Mouse (Mus musculus) cerebellum, postnatal 36 days (tissue): ENCODE measurements around the gene Pard6b.
"Not testable (repeated sequence)": the region's sequence is repeated elsewhere in the genome, so short reads cannot be mapped to it uniquely, and the experiment has no call there.

Experiments
- DNase-seq, 2 experiments: peaks; one replicate each; pipeline ENCODE4 v3.0.0; 2021 to 2022; ENCODE audit warnings: mixed read lengths in 2 of 2

Gene Pard6b

DNA sequence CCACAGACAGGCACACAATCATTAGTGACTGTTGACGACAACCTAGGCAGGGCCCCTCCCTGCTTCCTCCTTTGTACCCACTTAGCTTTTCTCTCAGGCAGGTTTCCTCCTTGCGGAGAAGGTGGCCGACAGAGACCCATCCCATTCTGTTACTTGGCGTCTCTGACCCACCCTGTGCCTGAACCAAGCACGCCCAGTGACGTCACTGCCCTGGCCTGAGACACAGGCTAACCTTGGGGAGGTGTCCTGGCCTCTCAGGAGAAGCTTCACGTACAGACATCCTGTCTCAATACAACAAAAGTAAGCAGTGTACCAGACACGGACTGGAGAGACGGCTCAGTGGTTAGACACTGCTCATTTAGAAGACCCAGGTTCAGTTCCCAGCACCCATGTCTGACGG is 22.5 kb downstream of the Pard6b start:
- DNase-seq: no peak

DNA sequence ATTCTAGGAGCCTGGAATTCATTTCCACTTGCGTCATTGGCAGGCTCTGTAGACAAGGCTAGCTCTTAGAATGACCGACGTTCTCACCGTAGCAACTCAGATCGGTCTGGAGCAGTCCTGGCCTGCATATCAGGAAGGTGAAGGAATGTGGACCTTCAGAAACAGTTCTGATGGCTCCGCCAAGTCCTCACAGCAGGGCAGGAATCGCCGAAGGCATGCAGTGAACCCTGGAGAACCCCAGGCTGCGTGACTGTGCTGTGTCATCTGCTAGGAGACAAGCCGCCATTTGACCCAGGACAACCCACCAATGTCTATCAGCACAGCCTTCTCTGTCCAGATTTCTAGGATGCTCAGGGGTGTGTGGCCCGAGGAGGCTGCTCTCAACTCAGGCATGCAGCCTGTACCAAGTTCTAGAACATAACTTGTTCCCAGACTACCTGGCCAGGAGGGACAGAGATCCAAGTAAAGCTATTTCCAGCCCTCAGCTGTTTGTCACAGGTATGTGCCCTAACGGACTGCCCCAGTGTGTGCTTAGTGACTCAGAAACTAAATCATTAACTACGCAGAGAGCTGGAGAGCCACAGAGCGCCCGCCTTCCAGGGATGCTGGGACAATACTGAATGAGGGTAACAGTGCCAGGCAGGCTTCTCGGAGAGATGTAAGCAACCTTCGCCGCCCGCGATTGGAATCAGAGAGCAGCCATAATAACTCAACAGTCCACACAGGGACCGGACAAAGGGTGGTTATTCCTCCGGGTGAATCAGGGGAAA is 23.8 kb downstream of the Pard6b start:
- no peak for DNase-seq

DNA sequence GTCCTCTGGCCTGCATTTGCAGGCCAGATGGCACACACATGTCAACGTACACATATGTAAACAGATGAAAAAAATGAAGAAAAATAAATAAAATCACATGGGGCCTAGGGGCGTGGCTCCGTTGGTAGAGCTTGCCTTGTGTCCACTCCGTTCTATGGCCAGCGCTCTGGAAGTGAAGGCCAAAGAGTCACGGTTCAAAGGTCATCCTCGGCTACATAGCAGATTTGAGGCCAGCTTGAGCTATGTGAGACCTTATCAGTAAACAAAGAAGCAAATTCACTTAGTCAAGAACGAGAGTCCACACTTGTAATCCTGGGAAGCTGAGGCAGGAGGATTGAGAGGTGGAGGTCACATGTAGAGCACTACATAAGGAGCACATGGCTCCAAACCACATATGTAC is 24.5 kb downstream of the Pard6b start:
- DNase-seq: no peak

GRCm38 (mm10) chr2:168106701-168107178 is 25.9 kb downstream of the Pard6b start:
- DNase-seq: peak; percentile 85 to 86

DNA sequence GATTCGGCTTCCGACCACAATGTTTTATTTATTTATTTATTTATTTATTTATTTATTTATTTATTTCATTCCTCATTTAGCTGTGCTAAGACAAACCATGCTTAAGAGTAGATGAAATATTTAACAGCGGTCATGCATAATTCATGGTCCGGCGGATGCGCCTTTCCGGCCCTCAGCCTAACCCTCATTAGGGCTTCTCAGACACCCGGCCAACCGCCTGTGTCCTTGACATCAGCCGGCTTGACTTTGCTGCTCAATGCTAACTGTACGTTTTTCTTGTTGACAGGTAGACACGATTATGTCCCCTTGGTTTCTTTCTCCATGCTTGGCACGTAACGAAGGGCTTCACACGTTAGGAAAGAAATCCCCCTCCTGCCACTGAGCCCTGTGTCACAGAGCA is 26.6 kb downstream of the Pard6b start:
- DNase-seq: peak in 1 of 2 experiments; percentile 19

GRCm38 (mm10) chr2:168107901-168108300 is 27.1 kb downstream of the Pard6b start:
- DNase-seq: not testable (repeated sequence)

GRCm38 (mm10) chr2:168111902-168112301 is 31.1 kb downstream of the Pard6b start:
- DNase-seq: peak; percentile 74 to 78

DNA sequence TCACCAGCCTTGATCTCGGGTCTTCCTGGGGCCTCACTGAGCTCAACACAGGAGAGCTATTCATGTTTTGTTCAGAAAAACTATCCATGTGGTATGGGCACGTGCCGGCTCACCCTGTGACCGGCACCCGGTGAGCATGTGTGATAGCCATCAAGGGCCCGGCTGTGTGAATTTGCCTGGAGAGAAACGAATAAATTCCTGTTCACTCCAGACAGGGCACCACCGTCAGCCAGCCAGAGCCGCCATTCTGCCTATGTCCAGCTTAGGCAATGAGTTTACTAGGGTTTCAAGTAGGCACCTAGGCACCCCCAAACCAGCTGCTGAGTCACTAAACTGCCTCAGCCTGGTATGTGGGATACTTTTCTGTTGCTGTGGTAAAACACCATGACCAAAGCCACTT is 32.5 kb downstream of the Pard6b start:
- no peak for DNase-seq

DNA sequence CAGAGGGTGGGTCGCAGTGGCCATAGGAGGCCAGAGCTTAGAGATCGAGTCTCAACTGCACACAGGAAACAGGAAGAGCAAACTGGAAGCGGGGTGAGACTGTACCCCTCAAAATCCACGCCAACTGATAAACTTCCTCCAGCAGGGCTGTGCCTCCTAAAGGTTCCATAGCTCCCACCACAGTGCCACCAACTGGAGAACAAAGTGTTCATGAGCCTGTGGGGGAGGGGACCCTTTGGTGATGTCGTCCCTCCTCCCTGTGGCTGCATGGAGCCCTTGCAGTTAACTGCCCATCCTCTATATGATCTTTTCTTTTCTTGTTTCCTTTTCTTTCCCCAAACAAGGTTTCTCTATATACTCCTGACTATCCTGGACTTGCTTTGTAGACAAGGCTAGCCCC is 32.9 kb downstream of the Pard6b start:
- DNase-seq: no peak

- peak in 1 of 2 experiments; percentile 21 for DNase-seq
Observed at GRCm38 (mm10) chr2:168114699-168115350, 34.0 kb downstream of the Pard6b start.

- DNase-seq: no peak
Observed at GRCm38 (mm10) chr2:168115826-168116225, 35.0 kb downstream of the Pard6b start.

DNA sequence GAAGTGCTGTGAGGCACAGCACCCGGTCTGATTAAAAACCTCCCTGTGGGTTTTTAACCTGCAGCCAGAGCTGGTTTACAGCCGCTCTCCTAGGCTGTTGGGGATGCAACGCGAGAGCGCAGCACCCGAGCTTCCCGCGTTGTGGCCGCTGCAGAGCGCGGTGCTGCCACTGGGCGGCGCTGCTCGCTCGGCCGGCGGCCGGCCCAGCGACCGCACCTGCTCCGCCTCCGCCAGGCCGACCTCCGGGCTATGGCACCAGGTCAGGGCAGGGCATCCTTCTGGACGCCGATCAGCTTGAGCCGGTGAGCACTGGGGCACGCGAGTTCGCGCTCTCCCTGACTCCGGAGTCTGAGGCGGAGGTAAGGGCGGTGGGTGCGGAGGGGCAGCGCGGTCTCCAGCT is 36.3 kb downstream of the Pard6b start:
- peak; percentile 55 to 61 for DNase-seq

- no peak for DNase-seq
Observed at GRCm38 (mm10) chr2:168117553-168117952, 36.7 kb downstream of the Pard6b start.

DNA sequence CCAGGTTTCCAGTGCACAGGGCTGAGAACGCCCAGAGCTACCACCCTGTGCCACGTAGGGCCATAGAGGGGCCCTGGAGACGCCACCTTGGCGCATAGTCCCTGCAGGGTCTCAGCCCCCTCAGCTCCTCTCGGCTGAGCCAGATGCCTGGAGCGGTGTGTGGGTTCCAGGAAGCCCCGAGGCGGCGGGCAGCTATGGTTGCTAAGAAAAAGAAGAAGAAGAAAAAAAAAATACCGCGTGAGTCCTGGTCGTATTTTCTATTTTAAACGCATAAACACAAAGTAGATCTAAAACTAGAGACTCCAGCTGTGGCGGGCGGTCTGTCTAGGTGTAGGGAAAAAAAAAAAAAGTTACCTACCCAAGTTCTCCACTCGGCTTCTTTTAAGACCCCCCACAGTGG is 37.2 kb downstream of the Pard6b start:
- DNase-seq: no peak

- DNase-seq: no peak
Observed at GRCm38 (mm10) chr2:168118456-168118855, 37.7 kb downstream of the Pard6b start.

- no peak for DNase-seq
Observed at GRCm38 (mm10) chr2:168119123-168119522, 38.3 kb downstream of the Pard6b start.

- DNase-seq: no peak
Observed at GRCm38 (mm10) chr2:168120906-168121305, 40.1 kb downstream of the Pard6b start.

- no peak for DNase-seq
Observed at GRCm38 (mm10) chr2:168123652-168124051, 42.8 kb downstream of the Pard6b start.

DNA sequence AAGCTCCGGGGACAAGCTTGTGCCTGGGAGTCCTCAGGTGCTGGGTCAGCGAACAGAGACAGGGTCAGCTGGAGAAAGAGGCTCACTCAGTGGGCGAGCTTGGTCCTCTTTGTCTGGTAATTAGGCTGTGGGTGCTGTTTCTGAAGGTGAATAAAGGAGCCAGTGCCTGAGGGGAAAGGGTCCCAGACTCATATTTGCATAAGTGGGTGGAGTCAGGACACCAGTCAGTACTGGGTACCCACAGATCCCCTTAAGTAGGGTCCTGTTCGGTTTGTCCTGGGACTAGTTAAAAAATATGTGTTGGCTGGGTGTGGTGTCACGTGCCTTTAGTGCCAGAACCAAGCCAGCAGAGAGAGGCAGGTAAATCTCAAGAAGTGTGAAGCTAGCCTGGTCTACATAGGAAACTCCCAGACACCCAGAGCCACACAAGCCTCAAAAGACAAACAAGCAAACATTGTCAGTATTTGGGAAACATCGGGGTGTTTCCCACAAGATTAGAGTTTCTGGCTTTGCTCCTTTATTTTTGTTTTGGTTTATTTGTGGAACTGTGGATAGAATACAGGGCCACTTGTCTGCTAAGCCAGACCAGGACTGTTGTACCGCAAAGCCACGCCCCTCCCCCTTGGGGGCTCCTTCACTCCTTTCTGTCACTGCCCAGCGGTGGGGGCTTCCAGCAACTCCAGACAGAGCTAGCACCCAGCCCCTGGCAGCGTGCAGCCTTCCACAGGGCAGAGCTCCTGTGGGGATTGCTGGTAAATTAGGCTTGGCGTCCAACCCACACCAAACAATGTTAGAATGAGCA is 44.7 kb downstream of the Pard6b start:
- DNase-seq: no peak

DNA sequence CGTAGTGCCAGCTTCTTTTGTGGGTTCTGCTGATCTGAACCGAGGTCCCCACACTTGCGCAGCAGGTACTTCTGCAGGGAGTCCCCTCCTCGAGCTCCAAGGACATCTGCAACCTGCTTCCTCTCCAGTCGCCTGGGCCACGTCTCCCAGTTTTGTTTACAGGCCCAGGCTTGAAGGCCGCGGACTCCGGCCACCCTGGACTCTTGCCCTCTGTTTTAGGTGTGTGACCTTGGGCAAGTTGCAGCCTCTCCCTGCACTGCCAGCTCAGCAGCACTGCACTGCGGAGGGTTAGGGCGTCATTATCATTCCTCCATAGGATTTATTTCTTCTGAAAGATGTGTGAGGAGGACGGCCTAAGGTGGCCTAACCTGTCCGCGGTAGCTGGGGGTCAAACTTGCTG is 47.0 kb downstream of the Pard6b start:
- no peak for DNase-seq

- DNase-seq: peak; percentile 66 to 67
Observed at GRCm38 (mm10) chr2:168128211-168128859, 47.5 kb downstream of the Pard6b start.

- no peak for DNase-seq
Observed at GRCm38 (mm10) chr2:168130046-168130445, 49.2 kb downstream of the Pard6b start.

DNA sequence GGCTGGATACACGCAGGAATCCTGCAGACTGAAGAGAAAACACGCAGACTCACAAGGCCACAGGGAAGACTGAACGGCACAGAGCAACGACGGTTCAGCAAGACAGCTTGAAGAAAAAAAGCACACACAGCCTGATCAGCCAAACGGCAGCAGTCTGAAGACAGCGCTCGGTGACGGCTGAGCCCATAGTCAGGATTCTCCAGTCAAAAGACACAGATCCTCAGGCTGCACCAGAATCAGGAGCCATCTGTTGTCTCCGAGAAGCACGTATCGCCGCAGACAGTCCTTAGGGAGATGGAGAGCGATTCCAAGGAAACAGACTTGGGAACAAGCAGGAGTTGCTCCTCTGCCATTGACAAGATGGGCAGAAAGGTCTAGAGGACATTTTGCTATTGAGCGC is 56.4 kb downstream of the Pard6b start:
- no peak for DNase-seq
